Mouse (Mus musculus): ENCODE measurements around the gene Pogz.

GRCm38 (mm10) chr3:94824110-94824509, 13.3 kb upstream of the Pogz start:
- TF ChIP-seq CTCF (IDR thresholded peaks at IDR 0.05; ENCODE audit: low read depth) (peak; percentile 17; the same call in 1 of the 2 replicates), EP300 (IDR thresholded peaks at IDR 0.05; ENCODE audit: low read depth) (no peak)
